Mouse (Mus musculus) natural killer cell, adult 2 months (primary cell): Measurements from ENCODE around the gene Ppil2.

Experiments used
- DNase-seq, 2 experiments: peaks; one replicate each; pipeline ENCODE4 v3.0.0; 2022; ENCODE audit warnings: low spot score in 2 of 2

The Ppil2 gene

GRCm38 (mm10) chr16:17040716-17041115 is 70.3 kb downstream of the Ppil2 start:
- no peak for DNase-seq
